Mouse (Mus musculus) liver, embryonic 18 days (tissue): ENCODE measurements around the gene Fgf4. TPM values are rescaled to one million over a fixed set of nuclear protein-coding genes. Genes with fewer than 3 reads are reported as not detected.

Experiments used
- polyA plus RNA-seq: library from polyadenylated mRNA; depleted of rRNA; stranded (reverse); fragments of >200 nt; gene quantifications from 2 replicates; pipeline ENCODE4 v1.2.3, GENCODE M21; 2012; rRNA removed

The Fgf4 gene
- not detected in 2 replicates for polyA plus RNA-seq

DNA sequence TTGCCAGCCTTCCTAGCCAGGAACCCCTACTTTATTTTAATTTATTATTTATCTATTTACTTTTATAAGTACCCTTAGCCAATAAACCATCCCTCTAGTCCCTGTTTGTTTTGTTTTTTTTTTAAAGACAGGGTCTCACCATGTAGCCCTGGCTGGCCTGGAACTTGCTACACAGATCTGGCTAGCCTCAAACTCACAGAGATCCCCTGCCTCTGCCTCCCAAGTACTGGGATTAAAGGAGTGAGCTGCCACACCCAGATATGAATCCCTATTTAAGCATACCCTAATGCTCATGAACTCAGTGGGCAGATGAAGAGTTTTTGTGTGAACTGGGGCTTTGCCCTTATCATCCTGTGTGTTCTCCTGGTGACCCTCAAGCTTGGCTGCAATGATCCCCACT lies at the start of gene Fgf4:
TSS of gene Fgf4 (plus strand) at position 301 of the 400 bp plus-strand sequence.

DNA sequence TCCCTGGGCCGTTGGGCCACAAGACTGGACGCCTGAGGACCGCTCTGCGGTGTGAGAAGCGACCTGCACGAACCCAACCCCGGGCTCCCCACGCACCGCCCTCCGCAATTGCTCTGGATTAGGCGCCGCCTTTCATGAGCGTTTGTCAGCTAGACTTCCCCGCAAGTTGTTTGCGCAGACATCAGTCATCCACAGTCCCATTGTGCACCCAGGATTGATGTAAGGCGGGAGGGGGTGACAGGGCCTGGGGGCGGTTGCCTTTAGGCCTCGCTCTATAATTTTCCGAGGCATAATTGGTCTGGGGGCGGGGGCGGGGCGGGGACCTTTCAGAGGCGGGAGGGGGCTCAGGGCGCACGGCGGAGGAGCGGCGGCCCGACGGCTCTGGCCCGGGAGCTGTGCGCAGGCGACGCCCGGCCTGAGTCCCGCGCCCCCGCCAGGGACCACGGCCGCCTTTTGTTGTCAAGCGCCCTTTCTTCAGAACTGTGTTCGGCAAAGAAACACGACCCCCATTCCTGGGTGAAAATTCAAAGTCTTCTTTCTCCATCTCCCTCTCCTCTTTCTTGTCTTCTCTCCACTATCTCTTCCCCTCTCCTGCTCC lies 9.2 kb upstream of the Fgf4 start, which contains the start of gene Fgf3:
TSS of gene Fgf3 (plus strand) at position 193 of the 598 bp plus-strand sequence.

DNA sequence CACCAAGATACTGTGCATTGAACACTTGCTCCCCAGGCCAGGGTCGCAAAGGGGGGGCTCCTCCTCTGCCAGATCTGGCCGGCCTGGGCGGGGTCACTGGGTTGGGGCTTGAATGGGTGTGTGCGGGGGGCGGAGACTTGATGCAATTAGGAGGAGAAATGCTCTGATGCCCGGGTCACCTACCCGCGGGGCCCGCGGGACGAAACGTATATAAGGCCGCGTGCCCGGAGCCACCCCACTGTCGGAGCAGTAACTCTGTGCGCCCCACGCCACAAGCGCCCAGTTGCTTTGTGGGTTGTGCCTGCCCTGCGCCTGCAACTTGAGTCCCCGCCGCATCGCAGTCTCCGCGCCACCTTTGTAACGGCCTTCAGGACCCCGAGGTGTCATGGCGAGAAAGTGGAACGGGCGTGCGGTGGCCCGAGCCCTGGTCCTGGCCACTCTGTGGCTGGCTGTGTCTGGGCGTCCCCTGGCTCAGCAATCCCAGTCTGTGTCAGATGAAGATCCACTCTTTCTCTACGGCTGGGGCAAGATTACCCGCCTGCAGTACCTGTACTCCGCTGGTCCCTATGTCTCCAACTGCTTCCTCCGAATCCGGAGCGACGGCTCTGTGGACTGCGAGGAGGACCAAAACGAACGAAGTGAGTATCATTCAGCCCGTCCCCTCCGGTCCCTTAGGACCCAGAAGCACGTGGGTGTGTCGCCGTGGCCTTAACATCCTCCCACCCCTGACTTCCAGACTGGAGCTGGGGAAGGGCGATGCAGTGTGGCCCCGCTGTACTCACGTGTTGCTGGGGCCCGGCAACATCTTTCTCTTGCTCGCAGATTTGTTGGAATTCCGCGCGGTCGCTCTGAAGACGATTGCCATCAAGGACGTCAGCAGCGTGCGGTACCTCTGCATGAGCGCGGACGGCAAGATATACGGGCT lies 49.4 kb downstream of the Fgf4 start, which contains the start of gene Fgf15:
TSS of gene Fgf15 (plus strand) at position 238 of the 925 bp plus-strand sequence.

Other genes starting within 250 kb of the Fgf4 start
- 0.93 and 0.94 TPM in 2 replicates for gene Ano1, start 95.4 kb upstream of the Fgf4 start, polyA plus RNA-seq
- gene Fgf3, start 9.3 kb upstream of the Fgf4 start, polyA plus RNA-seq: 0.12 and 0.19 TPM in 2 replicates
- not detected in 2 replicates for gene Fgf15, start 49.2 kb downstream of the Fgf4 start, polyA plus RNA-seq
- gene LTO1, start 67.7 kb downstream of the Fgf4 start, polyA plus RNA-seq: 10.3 and 10.6 TPM in 2 replicates
- gene Ccnd1, start 92.6 kb downstream of the Fgf4 start, polyA plus RNA-seq: 8.3 and 9.2 TPM in 2 replicates